Mouse (Mus musculus): ENCODE results near the gene Fbln1. TPM values are rescaled to one million over a fixed set of nuclear protein-coding genes. Genes with fewer than 3 reads are reported as not detected.
A peak's percentile ranks its signal among the peaks of the same experiment; 100 is the strongest.

The Fbln1 gene
- polyA plus RNA-seq, 1 experiment, result 5.5 TPM

DNA sequence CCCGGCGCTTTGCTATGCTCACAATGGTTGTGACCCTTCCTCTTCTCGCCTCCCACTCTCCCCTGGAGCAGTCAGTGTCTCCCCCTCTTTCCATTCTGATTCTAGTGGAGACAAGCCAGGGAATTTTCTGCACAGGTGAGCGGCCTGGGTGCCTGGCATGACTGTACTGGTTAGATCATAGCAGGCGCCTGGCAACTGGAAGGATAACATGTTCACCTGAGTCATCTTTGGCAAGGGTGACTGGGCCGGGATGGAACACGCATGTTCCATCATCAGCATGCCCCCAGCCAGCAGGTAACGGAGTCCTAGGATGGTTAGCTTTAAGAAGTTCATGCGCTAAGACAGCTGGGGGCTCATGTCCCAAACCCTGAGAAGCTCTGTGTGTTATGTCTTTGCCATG is 93.2 kb downstream of the Fbln1 start:
- DNase-seq (ENCODE audit: low read depth in 1 of 2, low spot score in 2 of 2), result no peak
- Histone ChIP-seq H3K27me3 (ENCODE audit: control insufficient read depth, insufficient read depth, low read length) (no peaks in the 10 kb centered on the region), H3K4me3 (ENCODE audit: extremely low read depth, insufficient read depth, insufficient read length) (no peak overlapping the region), H3K27ac (ENCODE audit: insufficient read depth, low read length) (no peak overlapping the region), H3K36me3 (ENCODE audit: control insufficient read depth, insufficient read depth, low read length) (no peaks in the 10 kb centered on the region), H3K4me1 (ENCODE audit: control insufficient read depth, insufficient read depth, insufficient read length) (no peaks in the 10 kb centered on the region)
- 90% methylated on average over 9 of the region's 9 CpGs for WGBS
- TF ChIP-seq POLR2A (IDR thresholded peaks at IDR 0.05; ENCODE audit: low read depth, low read length) (no peak), CTCF (IDR thresholded peaks at IDR 0.05; ENCODE audit: extremely low read depth, insufficient read depth, insufficient read length, insufficient replicate concordance) (no peak)

DNA sequence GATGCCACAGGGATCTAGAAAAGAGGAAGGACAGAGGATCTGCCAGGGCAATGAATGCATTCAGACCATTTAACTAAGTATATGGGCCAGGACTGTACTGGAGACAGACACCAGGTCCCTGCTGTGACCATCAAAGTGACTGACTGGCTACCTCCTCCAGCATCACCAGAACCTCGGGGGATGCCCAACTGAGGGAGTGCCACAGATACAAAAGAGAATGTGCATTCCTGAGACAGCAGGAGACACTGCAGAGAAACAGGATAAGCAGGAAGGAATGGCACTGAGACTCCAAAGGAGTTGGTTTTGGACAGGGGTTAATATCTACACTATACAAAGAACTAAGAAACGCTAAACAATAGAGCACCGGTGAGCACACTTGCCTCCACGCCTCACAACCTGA is 97.5 kb downstream of the Fbln1 start:
- H3K36me3 ChIP-seq (ENCODE audit: control insufficient read depth, insufficient read depth, low read length), result no peaks in the 10 kb centered on the region
- no peak for DNase-seq (ENCODE audit: low read depth in 1 of 2, low spot score in 2 of 2)

DNA sequence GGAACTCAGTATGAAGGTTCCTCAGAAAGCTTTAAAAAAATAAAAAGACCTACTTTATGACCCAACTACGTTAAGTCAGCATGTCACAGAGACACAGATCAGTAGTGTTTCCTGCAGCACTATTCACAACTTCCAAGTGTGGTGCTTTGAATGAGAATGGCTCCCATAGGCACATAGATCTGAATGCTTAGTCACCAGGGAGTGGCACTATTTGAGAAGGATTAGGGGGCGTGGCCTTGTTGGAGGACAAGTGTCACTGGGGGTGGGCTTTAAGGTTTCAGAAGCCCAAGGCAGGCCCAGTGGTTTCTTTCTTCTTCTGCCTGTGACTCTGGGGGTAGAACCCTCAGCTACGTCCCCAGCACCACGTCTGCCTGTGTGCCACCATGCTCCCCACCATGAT is 98.2 kb downstream of the Fbln1 start:
- DNase-seq (ENCODE audit: low read depth in 1 of 2, low spot score in 2 of 2), result no peak
- Histone ChIP-seq H3K4me3 (ENCODE audit: extremely low read depth, insufficient read depth, insufficient read length) (no peak overlapping the region), H3K27ac (ENCODE audit: insufficient read depth, low read length) (no peak overlapping the region), H3K36me3 (ENCODE audit: control insufficient read depth, insufficient read depth, low read length) (no peaks in the 10 kb centered on the region), H3K4me1 (ENCODE audit: control insufficient read depth, insufficient read depth, insufficient read length) (no peaks in the 10 kb centered on the region), H3K27me3 (ENCODE audit: control insufficient read depth, insufficient read depth, low read length) (no peaks in the 10 kb centered on the region)
- no peak for TF ChIP-seq CTCF (IDR thresholded peaks at IDR 0.05; ENCODE audit: extremely low read depth, insufficient read depth, insufficient read length, insufficient replicate concordance)
- TF ChIP-seq POLR2A (IDR thresholded peaks at IDR 0.05; ENCODE audit: low read depth, low read length), result no peak
- WGBS, result 89% methylated on average over 4 of the region's 4 CpGs

More for the DNA sequence above, 97.5 kb downstream of the Fbln1 start:
- Histone ChIP-seq H3K4me3 (ENCODE audit: extremely low read depth, insufficient read depth, insufficient read length) (no peak overlapping the region), H3K27me3 (ENCODE audit: control insufficient read depth, insufficient read depth, low read length) (no peaks in the 10 kb centered on the region), H3K27ac (ENCODE audit: insufficient read depth, low read length) (no peak overlapping the region), H3K4me1 (ENCODE audit: control insufficient read depth, insufficient read depth, insufficient read length) (no peaks in the 10 kb centered on the region)
- 86% methylated on average over 4 of the region's 4 CpGs for WGBS
- TF ChIP-seq POLR2A (IDR thresholded peaks at IDR 0.05; ENCODE audit: low read depth, low read length) (no peak), CTCF (IDR thresholded peaks at IDR 0.05; ENCODE audit: extremely low read depth, insufficient read depth, insufficient read length, insufficient replicate concordance) (no peak)

DNA sequence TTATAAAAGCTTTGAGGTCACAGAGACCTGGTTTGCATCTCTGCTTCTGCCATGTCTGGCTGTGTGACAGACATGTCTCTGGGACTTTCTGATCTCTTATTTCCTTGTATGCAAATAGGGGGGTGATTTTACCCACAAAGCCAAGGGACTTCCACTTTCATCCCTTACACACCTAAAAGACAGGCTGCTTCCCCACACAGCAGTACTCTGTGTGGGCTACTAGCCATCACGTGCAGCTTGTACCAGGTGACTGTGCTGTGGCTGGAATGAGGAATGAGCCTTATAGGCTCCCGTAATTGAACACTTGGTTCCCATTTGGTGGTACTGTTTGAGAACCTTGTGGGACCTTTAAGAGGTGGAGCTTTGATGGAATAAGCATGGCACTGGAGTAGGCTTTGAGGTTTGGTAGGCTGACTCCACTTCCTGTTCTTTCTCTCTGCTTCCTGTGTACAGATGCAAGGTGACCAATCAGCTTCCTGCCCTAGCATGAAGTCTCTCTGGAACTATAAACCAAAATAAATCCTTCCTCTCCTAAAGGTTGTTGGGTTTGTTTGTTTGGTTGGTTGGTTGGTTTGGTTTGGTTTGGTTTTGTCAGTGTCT is 101.4 kb downstream of the Fbln1 start:
- no peak for TF ChIP-seq POLR2A (IDR thresholded peaks at IDR 0.05; ENCODE audit: low read depth, low read length)
- TF ChIP-seq CTCF (IDR thresholded peaks at IDR 0.05; ENCODE audit: extremely low read depth, insufficient read depth, insufficient read length, insufficient replicate concordance), result no peak
- no peaks in the 10 kb centered on the region for H3K27me3 ChIP-seq (ENCODE audit: control insufficient read depth, insufficient read depth, low read length)

DNA sequence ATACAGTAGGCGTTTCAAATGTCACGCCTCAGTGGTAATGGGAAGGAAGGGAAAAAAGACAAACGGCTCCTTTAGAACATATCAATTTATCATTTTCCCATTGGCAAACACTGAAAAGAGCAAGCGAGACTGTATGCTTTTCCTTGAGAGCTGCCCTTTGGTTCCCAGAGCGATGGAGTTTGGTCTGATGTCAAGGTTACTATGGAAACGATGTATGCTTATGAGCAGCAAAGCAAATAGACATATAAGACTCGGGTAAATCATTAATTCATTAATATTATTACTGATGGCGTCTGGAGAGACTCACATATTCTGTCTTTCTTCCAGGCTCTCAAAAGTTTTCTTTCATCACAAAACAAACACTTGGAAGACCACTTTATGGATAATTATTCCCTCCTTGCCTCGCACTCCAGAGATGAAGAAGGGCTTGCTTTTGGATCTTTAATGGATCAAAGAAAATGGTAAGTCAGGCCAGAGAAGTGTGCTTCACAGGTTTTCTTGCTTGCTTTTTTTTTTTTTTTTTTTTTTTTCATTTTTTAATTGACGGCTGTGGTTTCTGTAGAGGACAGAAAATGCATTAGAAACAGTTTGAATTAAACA is 105.4 kb downstream of the Fbln1 start:
- Histone ChIP-seq H3K36me3 (ENCODE audit: control insufficient read depth, insufficient read depth, low read length) (no peaks in the 10 kb centered on the region), H3K27me3 (ENCODE audit: control insufficient read depth, insufficient read depth, low read length) (no peaks in the 10 kb centered on the region), H3K27ac (ENCODE audit: insufficient read depth, low read length) (no peak overlapping the region), H3K4me1 (ENCODE audit: control insufficient read depth, insufficient read depth, insufficient read length) (no peaks in the 10 kb centered on the region), H3K4me3 (ENCODE audit: extremely low read depth, insufficient read depth, insufficient read length) (no peak overlapping the region)
- DNase-seq (ENCODE audit: low read depth in 1 of 2, low spot score in 2 of 2), result no peak
- TF ChIP-seq CTCF (IDR thresholded peaks at IDR 0.05; ENCODE audit: extremely low read depth, insufficient read depth, insufficient read length, insufficient replicate concordance) (no peak), POLR2A (IDR thresholded peaks at IDR 0.05; ENCODE audit: low read depth, low read length) (no peak)
- 84% methylated on average over 10 of the region's 10 CpGs for WGBS

More for the DNA sequence above, 101.4 kb downstream of the Fbln1 start:
- WGBS, result 88% methylated on average over 2 of the region's 2 CpGs
- Histone ChIP-seq H3K27ac (ENCODE audit: insufficient read depth, low read length) (no peak overlapping the region), H3K4me3 (ENCODE audit: extremely low read depth, insufficient read depth, insufficient read length) (no peak overlapping the region), H3K36me3 (ENCODE audit: control insufficient read depth, insufficient read depth, low read length) (no peaks in the 10 kb centered on the region), H3K4me1 (ENCODE audit: control insufficient read depth, insufficient read depth, insufficient read length) (no peaks in the 10 kb centered on the region)
- DNase-seq (ENCODE audit: low read depth in 1 of 2, low spot score in 2 of 2), result no peak

DNA sequence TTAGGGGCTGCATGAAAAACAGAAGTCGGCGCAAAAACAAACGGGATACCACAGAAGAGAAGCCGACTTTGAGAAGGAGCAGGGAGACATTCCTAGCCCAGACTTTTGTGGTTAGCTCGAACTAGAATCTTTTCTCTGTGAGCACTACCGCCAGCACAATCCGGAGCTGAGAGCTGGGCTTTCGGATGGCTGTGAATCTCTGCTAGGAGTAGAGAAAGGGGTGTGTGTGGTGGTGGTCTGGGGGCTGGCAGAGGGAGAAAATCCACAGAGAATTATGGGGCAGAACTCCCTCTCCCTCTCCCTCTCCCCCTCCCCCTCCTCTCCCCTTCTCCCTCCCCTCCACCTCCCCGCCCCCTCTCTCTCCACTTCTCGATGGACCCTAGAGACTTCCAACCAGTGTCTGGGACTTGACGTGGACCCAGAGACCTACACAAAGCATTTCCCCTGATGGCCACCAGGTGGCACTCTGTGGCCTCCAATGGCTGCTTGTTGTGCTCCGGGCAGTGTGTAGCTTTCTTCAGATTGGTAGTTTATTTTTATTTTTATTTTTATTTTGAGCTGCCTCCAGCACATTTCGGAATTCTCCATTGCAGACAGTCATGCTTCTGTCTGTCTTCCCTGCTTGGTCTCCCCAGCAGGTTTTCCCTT is 109.8 kb downstream of the Fbln1 start:
- no peak for TF ChIP-seq POLR2A (IDR thresholded peaks at IDR 0.05; ENCODE audit: low read depth, low read length)
- TF ChIP-seq CTCF (IDR thresholded peaks at IDR 0.05; ENCODE audit: extremely low read depth, insufficient read depth, insufficient read length, insufficient replicate concordance), result peak; percentile 92; the same call in 1 of the 2 replicates
- Histone ChIP-seq H3K4me3 (ENCODE audit: extremely low read depth, insufficient read depth, insufficient read length) (no peak overlapping the region), H3K36me3 (ENCODE audit: control insufficient read depth, insufficient read depth, low read length) (no peaks in the 10 kb centered on the region), H3K27ac (ENCODE audit: insufficient read depth, low read length) (no peak overlapping the region), H3K27me3 (ENCODE audit: control insufficient read depth, insufficient read depth, low read length) (no peaks in the 10 kb centered on the region), H3K4me1 (ENCODE audit: control insufficient read depth, insufficient read depth, insufficient read length) (no peaks in the 10 kb centered on the region)
- 44% methylated on average over 11 of the region's 13 CpGs for WGBS
- peak; percentile 5 to 55 for DNase-seq (ENCODE audit: low read depth in 1 of 2, low spot score in 2 of 2)

Measured in spleen, adult 2 months (tissue).